Mouse (Mus musculus) sigmoid colon, adult 10 weeks (tissue): ENCODE data around the gene Olfr847. TPM values are rescaled to one million over a fixed set of nuclear protein-coding genes. Genes with fewer than 3 reads are reported as not detected.

Source experiments
- polyA plus RNA-seq: library from polyadenylated mRNA; stranded (reverse); fragments of 350-450 nt; fragmentation: Illumina TruSeq; extraction: RNeasy Lipid Tissue Mini Kit (QIAGEN cat#74804); gene quantifications from one replicate; pipeline ENCODE4 v1.2.3, GENCODE M21; 2014; ENCODE audit warnings: low read depth, low replicate concordance

Olfr847 gene
- polyA plus RNA-seq = not detected

DNA sequence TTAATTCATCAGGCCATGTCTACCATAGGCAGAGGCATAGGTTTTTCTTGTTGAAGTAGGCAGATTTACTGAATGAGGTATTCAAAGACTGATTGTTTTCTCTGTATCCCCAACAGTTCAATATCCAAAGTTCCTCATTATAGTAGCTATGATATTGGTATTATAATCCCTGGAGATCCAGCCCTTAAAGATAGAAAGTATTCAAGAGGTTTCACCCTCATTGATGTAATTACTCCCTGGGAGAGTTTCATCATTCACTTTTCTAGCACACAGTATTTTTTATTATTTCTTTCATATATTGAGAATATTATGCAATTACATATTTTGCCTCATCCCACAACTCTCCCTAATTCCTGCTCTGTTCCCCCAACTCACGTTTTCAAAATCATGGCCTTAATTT, at the start of gene Olfr847:
Gene Olfr847, minus strand, starts transcription at position 101 of the 400 bp plus-strand sequence.

GRCm38 (mm10) chr9:19363905-19364304, 14.6 kb downstream of the Olfr847 start, which contains the start of gene Olfr846:
Olfr846 (minus strand) TSS chr9:19364005.

GRCm38 (mm10) chr9:19336157-19336556, 42.3 kb downstream of the Olfr847 start, which contains the start of gene Olfr845:
Olfr845 (plus strand) TSS chr9:19336457.

Other genes with a start within 250 kb of the Olfr847 start
- not detected for gene Olfr837, start 242.4 kb downstream of the Olfr847 start, polyA plus RNA-seq
- gene Olfr839-ps1, start 201.4 kb downstream of the Olfr847 start, polyA plus RNA-seq = not detected
- not detected for gene Olfr843, start 126.7 kb downstream of the Olfr847 start, polyA plus RNA-seq
- gene Olfr844, start 62.3 kb downstream of the Olfr847 start, polyA plus RNA-seq = not detected
- gene Olfr845, start 42.2 kb downstream of the Olfr847 start, polyA plus RNA-seq = not detected
- not detected for gene Olfr846, start 14.7 kb downstream of the Olfr847 start, polyA plus RNA-seq
- gene Olfr849, start 61.6 kb upstream of the Olfr847 start, polyA plus RNA-seq = not detected
- not detected for gene Olfr850, start 99.6 kb upstream of the Olfr847 start, polyA plus RNA-seq
- not detected for gene Olfr851, start 114.6 kb upstream of the Olfr847 start, polyA plus RNA-seq
- gene Olfr853, start 162.4 kb upstream of the Olfr847 start, polyA plus RNA-seq = not detected
- gene Olfr854, start 188.7 kb upstream of the Olfr847 start, polyA plus RNA-seq = not detected
- gene Olfr855, start 203.9 kb upstream of the Olfr847 start, polyA plus RNA-seq = not detected
- 48.5 TPM for gene Zfp317, start 243.4 kb upstream of the Olfr847 start, polyA plus RNA-seq